Mouse (Mus musculus) hindlimb bud, embryonic 11.5 days (tissue): ENCODE measurements around the gene Vsnl1.

Experiments
- DNase-seq: peaks from one replicate; pipeline ENCODE4 v3.0.0-alpha.2; 2012; ENCODE audit warnings: low read depth, low spot score; ENCODE audit errors: extremely low spot score

Vsnl1 gene

DNA sequence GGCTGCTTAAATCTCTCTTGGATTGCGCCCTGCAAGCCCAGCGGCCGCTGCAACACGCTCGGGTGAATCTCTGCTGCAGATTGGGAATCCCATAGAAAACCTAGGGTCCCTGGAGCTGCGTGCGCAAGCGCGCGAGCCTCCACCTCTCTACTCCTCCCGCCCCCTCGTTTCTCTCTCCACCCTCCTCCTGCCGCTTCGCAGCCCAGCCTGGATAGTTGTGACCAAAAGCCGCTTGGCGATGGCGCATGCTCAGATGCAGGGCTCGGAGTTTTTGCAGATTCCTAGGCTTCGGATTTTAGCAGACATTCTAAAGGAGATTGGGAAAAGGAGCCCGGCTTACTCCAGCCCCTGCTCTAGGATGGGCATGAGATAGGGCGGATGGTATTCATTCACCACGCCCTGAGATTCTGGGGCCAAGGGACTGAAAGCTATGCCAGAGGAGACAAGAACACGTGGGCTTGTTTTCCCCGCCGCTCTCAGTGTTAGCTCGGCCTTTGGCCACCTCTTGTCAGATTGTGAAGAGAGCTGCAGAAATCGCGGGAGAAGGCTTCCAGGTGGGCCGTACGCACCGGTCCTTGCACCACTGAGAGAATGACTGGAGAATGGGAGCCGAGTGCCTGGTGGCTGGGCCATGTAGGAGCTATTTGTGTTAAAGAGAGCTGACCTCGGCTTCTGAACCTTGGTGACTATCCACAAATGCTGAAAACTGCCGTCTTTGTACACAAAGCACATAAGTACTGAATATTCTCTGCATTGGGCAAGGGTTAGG lies at the start of gene Vsnl1:
TSS of gene Vsnl1 (minus strand) at position 117 of the 769 bp plus-strand sequence.
- no peak for DNase-seq

DNA sequence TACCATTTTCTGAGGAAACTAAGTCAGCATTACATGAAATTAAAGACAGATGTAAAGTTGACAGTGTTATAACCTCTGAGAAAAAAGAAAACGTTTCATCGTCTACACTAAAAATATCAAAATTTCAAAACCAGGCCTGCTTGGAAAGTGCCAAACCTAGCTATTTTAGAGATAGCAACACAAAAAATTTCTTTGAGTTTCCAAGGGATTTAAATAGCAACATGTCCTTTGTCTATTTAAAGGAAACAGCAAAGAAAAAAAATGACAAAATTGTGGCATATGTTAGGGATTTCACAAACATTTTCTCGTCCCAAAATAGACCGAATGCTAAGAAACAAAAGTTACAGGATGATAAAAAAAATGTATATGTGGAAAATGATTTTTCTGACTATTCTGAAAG lies 20.2 kb upstream of the Vsnl1 start:
- no peak for DNase-seq

DNA sequence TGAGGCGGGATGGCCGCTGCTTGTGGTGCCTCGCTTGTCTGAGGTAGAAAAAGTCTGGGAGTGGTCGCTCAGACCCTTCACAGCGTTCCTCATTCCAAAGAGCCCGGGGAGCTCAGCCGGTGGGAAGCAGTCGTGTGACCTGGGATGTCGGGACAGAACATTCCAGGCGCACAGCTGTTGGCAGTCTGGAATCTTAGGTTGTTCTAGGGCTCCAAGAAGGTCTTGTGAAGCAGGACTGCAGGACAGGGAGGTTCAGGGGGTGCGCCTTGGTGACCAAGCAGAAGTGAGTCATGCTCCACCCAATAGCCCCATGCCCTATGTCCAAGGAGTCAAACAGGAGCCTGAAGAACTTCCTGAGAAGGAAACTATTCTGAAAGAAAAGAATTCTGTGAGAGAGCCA lies 19.8 kb upstream of the Vsnl1 start:
- no peak for DNase-seq

DNA sequence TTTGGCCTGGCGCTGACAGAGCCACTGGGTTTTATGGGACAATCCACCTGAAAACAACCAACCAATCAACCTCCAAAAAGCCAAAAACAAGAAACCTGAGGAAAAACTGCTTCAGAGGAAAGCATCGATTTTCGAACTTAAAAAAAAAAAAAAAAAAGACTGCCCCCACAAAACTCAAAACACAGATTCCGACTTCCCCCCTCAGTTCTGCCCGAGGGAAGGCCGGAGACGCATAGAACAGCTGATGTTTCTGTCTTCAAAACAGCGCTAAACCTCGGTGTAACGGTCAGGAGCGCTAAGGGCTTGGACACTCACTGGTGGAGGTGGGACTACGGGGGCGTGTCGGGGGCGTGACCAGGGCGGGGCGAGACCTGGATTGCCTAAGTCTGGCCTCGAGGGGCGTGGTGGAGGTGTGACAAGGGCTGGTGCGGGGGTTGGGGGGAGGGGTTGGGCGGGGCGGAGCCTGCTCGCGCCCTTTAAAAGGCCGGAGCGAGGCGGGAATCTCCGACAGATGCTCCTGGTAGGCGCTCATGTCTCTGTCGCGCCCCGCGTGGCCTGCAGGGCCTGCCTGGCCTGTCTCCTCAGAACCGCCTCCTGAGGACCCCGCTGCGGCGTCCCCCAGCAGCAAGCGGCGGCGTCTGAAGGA lies 19.3 kb upstream of the Vsnl1 start, which contains the start of gene Rad51ap2:
TSS of gene Rad51ap2 (plus strand) at position 531 of the 646 bp plus-strand sequence.
- no peak for DNase-seq

DNA sequence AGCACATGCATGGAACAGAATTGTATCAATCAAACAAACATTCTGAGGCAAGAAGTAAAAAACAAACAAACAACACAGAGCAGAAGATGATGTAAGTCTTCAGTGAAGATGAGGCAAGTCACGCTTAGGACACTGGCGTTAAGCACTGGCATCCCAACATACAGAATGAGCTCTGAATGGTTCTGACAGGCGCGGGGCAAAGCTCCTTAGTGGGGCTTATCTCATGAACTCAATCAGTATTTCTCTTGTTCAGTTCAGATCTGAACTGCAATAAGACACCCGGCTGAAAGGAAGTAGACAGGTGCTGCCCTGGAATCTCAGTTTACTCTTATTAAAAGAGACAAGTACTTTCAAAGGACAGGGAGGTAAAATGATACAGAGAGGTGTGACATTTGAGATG lies 17.7 kb upstream of the Vsnl1 start:
- DNase-seq, result no peak

DNA sequence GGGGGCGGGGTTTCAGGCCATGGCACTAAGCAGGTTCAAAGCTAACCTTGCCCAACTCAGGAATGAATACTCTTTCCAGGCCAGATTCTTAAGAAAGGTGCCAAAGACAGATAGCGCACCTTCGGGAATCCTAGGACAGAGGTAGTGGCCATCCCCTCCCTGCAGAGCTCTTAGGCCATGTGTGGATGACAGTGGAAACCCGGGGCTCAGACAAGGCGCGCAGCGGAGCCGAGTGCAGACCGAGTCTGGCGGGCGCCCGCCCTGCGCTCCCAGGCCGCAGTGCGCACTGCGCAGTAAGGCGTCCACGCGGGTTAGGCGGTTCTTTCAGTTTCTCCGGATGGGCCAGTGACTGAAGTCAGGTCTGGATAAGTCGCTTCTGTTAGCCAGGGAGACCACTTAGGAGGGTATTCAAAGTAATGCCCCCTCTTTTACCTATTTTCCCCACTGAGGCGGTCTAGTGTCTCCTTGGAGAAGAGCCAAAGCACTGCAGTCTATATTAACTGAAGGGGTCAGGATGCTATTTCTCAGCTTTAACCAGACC lies 1.6 kb upstream of the Vsnl1 start:
- DNase-seq, result no peak

DNA sequence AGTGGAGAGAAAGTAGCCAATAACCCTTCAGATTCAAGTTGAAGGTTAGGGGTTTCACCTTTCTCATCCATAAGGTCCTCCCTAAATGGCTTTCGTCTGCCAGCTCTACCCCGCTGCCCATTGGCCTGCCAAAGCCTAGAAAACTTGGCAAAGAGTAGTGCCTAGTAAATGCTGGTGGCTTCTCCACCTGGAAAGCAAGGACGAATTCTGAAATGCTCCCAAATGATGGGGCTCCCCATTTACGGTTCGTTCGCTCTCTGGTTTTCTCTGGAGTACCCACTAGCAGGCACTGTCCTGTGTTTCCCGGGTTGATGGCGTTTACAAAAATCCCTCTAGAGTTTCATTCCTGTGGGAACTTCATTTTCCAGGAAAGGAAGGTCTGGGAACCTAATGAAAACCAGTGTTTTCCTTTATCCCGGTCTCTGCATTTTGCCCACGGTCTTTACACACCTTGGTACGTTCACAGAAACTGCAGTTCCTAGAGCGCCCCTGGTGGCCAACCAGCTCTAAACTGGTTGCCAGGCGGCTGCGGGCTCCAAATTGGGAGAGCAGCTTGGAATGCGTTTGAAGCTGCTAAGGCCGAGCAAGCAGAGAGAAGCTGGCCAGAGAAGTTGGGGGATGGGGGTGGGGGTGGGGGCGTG lies 973 bp upstream of the Vsnl1 start:
- DNase-seq, result peak; percentile 69

DNA sequence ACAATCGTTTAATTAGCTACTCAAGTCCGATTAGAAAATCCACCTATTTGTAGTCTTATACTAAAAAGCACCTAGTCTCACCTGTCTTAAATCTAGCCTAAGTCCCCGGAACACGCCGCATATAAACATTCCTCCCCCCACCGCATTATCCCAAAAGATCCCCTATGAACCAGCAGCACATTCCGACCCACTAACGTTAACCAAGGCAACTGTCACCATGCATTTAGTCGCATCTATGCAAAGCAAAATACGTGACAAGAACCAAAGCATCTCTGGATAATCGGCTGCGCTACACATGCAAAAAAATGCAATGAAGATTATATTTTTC lies 426 bp downstream of the Vsnl1 start:
- no peak for DNase-seq

DNA sequence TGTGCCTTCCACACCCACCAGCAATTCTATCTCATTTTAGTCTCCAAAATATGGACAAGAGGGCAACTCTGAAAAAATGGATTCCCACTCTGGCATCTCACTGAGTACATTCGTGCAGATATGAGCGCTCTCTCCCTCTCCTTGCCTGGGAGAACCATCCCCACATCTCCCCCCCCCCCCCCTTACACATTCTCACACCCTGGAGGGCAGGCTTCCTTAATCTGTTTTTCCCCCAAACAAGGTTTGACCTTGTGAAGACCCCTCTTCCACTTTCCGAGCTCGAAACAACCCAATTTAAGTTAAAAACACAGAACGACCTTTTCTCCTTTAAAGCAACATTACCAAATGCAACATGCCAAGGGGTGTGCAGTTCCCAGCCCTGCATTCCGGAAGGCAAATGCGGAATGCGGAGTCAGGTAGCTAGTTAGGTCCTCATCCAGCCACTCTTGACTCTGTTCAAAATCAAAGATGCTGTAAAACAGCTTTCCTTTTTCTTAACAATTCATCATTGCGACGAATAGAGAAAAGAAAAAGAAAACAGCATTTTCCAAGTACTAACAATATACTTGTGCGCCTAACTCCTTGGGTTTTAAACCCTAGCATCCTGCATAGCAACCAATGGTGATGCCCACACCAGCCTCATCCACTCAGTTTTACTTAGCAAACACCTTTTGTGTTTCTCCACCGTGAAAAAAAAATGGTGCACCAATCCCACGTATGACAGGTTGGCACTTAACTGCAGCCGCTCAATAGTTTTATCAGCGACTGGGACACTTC lies 979 bp downstream of the Vsnl1 start:
- no peak for DNase-seq

DNA sequence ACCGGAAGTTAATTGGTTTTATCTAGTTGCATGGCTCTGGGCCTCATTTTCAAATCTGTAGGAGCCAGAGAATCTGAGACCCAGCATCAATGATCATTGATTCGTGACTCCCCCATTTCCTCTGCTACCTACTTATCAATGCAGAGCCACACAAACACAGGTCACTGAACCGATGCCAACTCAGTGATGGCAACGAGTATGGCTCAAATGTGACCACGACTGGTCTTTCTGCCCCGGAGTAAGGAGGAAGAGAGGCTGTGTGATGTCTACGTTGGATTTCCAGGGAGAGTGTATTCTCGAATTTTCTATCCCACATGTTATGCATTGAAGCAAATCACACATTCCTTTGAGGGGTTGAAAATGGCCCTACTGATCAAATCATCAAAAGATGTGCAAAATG lies 2.0 kb downstream of the Vsnl1 start:
- DNase-seq, result no peak

DNA sequence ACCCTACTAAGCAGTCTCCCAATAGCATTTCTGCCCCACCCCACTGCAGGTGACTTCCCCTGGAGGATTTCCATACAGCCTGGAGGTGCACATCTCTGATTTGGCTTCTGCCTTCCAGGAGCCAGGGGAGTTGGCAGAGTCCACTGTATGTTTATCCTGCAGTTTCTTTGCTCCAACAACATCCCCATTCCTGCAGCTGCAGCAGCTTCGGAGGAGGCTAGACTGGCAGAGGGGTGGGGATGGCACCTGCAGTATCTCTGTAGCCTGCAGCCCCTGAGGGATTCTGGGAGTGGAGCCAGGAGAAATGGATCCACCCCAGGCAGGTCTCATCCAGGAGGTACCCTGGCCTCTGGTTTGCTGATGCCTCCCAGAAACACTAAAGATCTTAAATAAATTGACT lies 2.7 kb downstream of the Vsnl1 start:
- DNase-seq, result no peak

DNA sequence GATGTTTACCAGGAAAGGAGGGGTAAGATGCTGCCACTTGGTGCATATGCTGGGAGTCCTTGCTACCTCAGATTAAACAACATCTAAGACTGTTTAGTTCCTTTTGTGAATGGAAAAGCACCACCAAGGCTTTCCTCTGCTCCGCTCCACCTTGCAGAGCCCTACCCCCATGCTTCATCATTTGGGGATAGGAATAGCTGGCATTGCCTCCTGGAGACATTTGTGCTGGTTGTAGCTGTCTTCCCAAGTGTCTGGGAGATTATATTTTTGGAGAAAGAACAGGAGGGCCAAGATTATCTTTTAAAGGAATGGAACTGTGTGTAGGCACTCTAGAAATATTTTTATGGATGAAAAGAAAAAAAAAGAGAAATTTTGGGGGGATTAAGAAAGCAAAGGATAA lies 3.3 kb downstream of the Vsnl1 start:
- no peak for DNase-seq

DNA sequence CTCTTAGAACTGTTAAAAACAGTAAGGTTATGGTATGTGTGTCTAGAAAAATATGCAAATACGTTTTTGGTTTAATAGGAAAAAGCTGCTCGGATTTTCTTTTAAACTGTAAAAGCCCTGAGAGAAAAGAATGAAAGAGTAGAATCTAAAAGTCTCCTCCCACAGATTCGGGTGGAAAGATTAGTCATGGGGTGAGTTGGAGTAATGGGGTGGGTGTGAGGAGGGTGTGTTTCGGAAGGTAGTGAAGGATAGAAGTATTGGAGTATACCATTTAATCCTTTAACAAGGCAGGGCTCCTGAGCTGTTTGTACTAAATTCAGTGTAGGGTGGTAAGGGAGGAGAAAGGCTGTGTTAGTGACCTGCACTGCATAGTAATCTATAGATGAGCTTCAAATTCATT lies 9.0 kb downstream of the Vsnl1 start:
- no peak for DNase-seq

DNA sequence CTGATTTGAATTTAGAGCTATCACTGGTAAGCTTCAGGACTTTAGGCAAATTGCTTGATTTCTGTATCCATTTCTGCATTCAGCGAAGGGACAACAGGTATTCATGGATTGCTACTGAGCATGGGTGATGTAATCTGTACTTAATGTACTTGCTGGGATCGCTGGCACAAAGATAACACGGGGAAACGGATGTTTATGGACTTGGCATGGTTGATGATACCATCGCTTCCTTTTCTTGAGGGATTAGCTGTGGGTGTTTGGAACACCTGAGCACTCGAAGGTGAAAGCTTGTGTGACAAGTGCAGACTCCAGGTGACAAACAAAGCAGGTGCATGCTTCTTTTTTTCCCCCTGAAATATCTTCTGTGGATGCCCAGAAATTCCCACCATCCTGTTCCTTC lies 18.3 kb downstream of the Vsnl1 start:
- DNase-seq, result no peak

DNA sequence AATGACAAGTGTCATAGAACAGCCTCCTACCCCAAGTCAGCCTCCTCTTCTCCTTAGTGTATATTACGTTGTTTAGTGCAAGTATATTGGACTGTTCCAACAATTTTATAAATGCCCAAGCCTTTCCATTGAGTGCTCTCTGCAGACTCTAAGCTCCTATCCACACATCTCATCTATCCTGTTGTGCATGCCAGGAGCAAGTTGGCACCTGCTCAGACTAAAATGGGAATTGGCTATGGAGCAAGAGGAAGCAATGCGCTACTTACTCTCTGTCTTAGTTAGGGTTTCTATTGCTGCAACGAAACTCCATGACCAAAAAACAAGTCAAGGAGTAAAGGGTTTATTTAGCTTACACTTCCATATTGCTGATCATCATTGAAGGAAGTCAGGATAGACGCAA lies 28.7 kb downstream of the Vsnl1 start:
- DNase-seq, result no peak

DNA sequence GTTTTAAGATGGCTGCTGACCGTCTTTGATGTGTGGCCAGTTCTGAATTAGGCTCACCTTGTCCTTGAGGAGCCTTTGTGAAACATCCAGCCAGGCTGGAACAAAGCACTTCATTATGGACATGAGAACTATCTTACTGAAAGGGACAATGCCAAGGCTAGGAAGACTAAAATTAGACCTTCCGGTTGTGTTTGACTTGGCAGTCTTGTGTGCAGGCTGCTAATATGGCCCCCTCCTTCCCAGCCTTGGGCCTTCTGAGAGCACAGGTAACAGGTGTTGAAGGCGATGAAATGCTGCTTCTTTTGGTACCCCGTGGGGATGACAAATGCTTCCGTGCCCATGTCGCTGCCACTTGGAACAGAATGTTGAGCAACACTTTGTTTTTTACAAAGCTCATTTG lies 37.6 kb downstream of the Vsnl1 start:
- no peak for DNase-seq

DNA sequence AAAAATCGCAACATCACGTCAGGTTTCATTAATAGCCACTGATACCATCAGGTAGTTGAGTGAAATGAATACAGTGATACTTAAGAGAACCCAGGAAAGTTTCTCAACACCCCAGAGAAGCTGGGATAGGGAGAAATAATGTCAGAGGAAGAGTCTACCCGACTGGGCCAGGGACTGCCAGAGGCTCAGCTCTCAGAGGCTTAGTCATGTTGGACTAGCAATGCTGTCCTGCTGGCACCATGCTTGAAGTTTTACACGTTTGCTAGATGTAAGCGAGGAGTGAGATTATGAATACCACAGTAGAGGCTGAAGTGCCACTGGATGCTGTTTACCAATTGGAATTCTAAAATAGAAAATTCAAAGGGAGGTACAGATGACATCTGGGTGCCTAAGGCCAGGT lies 39.4 kb downstream of the Vsnl1 start:
- DNase-seq, result no peak

DNA sequence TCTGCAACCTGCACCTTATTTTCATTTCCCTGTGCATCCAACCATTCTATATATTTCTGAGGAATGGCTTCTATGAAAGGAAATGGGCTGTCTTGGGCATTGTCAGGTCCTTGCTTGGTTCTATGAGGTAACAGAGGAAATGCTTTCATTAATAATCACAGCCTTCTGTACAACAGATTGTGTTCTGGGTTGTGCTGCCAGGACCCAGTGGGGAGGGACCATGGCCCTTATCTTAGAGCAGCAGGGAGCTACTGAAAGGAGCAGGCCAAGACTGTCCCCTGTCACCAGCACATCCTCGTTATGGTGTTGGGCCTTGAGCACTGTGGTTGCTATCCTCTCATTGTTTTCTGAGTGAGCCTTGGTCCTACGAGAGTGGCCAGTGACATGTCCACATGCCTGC lies 40.9 kb downstream of the Vsnl1 start:
- no peak for DNase-seq

DNA sequence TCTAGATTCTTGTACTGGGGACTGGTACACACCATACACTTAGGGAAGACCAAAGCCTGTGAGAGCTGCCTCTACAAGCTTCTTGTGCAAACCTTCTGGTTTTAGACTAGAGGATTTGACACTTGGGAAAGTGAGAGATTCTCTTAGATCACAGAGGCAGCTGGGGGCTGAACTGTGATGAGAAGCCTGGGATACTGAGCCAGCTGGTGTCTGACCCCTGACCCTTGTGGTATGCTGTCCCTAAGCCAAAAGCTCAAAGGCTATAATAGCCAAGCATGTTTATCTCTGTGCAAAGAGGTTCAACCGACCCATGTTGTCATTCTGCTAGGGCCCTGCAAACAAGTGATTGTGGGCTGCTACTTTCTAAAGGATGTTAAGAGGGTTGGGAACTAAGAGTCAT lies 43.9 kb downstream of the Vsnl1 start:
- DNase-seq, result no peak

DNA sequence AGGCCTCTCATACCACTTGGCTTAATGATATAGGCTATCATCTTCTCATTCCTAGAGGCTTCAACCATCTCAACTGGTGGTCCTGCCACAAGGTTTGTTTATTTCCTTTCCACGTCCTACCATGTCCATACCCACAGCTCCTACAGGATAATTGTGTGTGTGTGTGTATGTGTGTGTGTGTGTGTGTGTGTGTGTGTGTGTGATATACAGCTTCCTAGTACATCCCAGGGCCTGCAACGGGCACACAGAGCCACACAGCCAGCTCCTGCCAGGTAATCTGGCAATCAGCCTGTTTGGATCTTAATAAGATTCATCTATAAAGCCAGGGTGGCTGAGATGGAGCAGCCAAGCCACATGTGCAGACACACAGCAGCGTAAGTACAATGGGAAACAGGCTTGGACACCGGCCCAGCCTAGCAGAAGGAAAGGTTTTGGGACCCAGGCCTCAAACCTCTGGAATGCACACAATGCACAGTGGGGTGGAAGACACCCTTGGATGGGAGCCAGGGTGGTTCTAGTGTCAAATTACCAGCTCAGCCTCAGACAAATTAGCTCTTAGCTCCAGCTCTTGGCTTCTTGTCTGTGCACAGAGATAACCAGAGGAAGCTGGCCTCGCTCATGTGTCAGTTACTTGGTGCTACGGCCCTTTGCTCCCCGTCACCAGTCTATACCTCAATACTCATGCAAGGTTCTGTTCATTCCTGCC lies 45.0 kb downstream of the Vsnl1 start:
- DNase-seq, result no peak

DNA sequence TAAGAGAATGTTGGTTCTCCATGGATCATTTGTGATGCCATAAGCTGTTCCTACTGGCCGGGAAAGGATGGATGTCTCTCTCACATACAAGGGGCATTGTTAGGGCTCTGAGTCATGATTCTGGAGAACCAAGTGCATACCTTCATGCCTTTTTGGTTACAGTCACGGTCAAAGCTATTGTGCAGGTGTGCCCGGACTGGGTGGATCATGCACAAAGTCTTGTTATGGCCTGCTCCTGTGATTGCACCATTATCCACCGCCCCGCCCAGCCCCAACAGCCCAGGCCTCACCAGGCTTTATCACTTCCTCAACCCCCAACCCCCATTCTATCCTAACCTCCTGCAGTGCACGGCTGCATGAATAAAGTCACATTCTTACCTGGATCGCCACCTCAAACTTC lies 47.3 kb downstream of the Vsnl1 start:
- no peak for DNase-seq
